Mouse (Mus musculus) skeletal muscle tissue, adult 2 months (tissue): ENCODE data around the gene Asb13.

ENCODE experiments used
- DNase-seq: peaks from one replicate; pipeline ENCODE4 v3.0.0-alpha.2; 2012; ENCODE audit warnings: low read depth, low spot score

Gene Asb13

GRCm38 (mm10) chr13:3633895-3634811, at the start of gene Asb13:
Gene Asb13 (plus strand): TSS chr13:3634032.
- DNase-seq = peak; percentile 80

- DNase-seq = no peak
These were observed 43.0 kb upstream of the Asb13 start for GRCm38 (mm10) chr13:3590789-3591188.

- no peak for DNase-seq
These were observed 39.5 kb upstream of the Asb13 start for GRCm38 (mm10) chr13:3594311-3594710.

- DNase-seq = no peak
These were observed 37.6 kb upstream of the Asb13 start for GRCm38 (mm10) chr13:3596232-3596631.

- no peak for DNase-seq
These were observed 24.1 kb upstream of the Asb13 start for GRCm38 (mm10) chr13:3609780-3610117.

GRCm38 (mm10) chr13:3610118-3610794, 23.6 kb upstream of the Asb13 start:
- DNase-seq = no peak

GRCm38 (mm10) chr13:3610795-3611438, 22.9 kb upstream of the Asb13 start, which contains the start of gene Fam208b:
Gene Fam208b (minus strand): TSS chr13:3611108.
- peak; percentile 99 for DNase-seq

- no peak for DNase-seq
These were observed 6.7 kb upstream of the Asb13 start for GRCm38 (mm10) chr13:3627139-3627538.

- no peak for DNase-seq
These were observed 5.7 kb upstream of the Asb13 start for GRCm38 (mm10) chr13:3628102-3628501.

- no peak for DNase-seq
These were observed 1.3 kb upstream of the Asb13 start for GRCm38 (mm10) chr13:3632551-3632950.

GRCm38 (mm10) chr13:3633131-3633530, 701 bp upstream of the Asb13 start:
- DNase-seq = no peak

GRCm38 (mm10) chr13:3635076-3635475, 1.2 kb downstream of the Asb13 start:
- no peak for DNase-seq

GRCm38 (mm10) chr13:3636797-3637196, 3.0 kb downstream of the Asb13 start:
- no peak for DNase-seq

GRCm38 (mm10) chr13:3642049-3642448, 8.2 kb downstream of the Asb13 start:
- DNase-seq = no peak

- no peak for DNase-seq
These were observed 8.7 kb downstream of the Asb13 start for GRCm38 (mm10) chr13:3642538-3642937.

- DNase-seq = no peak
These were observed 11.0 kb downstream of the Asb13 start for GRCm38 (mm10) chr13:3644871-3645270.

GRCm38 (mm10) chr13:3645919-3646318, 12.1 kb downstream of the Asb13 start:
- no peak for DNase-seq

- no peak for DNase-seq
These were observed 12.7 kb downstream of the Asb13 start for GRCm38 (mm10) chr13:3646566-3646965.

GRCm38 (mm10) chr13:3650569-3650968, 16.7 kb downstream of the Asb13 start:
- DNase-seq = no peak

GRCm38 (mm10) chr13:3654432-3654831, 20.6 kb downstream of the Asb13 start:
- no peak for DNase-seq

- no peak for DNase-seq
These were observed 25.6 kb downstream of the Asb13 start for GRCm38 (mm10) chr13:3659163-3660160.
